ENCODE assay signal across 16 mouse cellular contexts in genomic region chr12:109402943-109403342, GRCm38 (mm10). TPM values are rescaled to one million over a fixed set of nuclear protein-coding genes. Genes with fewer than 3 reads are reported as not detected.
DNase-seq lines count a peak whose midpoint lies in the region; ATAC-seq and TF ChIP-seq lines count a peak whose summit lies in the region.
"Had no signal": no experiment of that assay in that cellular context is flagged by ENCODE, and none has a peak within 500 bp of the region (broad histone marks: within the 10 kb centered on the region; RNA-seq: fewer than 3 reads in every experiment).

No protein-coding gene starts in this region.

- no peak overlapping the region for H3K4me2 ChIP-seq in heart, embryonic 11.5 days
- no peak overlapping the region for H3K4me2 ChIP-seq in kidney, embryonic 16.5 days (replicated peaks; ENCODE audit: low read depth, low read length)
- H3K4me2 ChIP-seq in embryonic facial prominence, embryonic 15.5 days (replicated peaks) = no peak overlapping the region
- no peak overlapping the region for H3K4me2 ChIP-seq in limb, embryonic 14.5 days (replicated peaks; ENCODE audit: low read depth, low read length, severe bottlenecking)
- H3K4me2 ChIP-seq: midbrain, embryonic 13.5 days; neural tube, embryonic 12.5 days had no signal

- no peak for ATAC-seq in heart, embryonic 11.5 days (replicated peaks; ENCODE audit: insufficient number of reproducible peaks, low FRiP score, low TSS enrichment)
- no peak for ATAC-seq in kidney, embryonic 16.5 days (ENCODE audit: low FRiP score, low TSS enrichment)
- ATAC-seq in embryonic facial prominence, embryonic 15.5 days (ENCODE audit: insufficient number of reproducible peaks, low FRiP score, low TSS enrichment, low read depth) = no peak; the same call in 1 of the 2 replicates
- no peak for ATAC-seq in limb, embryonic 14.5 days (ENCODE audit: low FRiP score, low read depth)
- no peak for ATAC-seq in granulocyte monocyte progenitor cell, adult 5-6 weeks (replicated peaks; ENCODE audit: poor library complexity, severe bottlenecking)

- DNase-seq in heart, postnatal 10 days = no peak
- DNase-seq in kidney, adult 8-10 months = no peak
- DNase-seq in limb, embryonic 14.5 days (ENCODE audit: low spot score) = no peak
- DNase-seq in urinary bladder, adult 2 months (ENCODE audit: low spot score) = no peak
- DNase-seq: adrenal gland, postnatal 10 days; cerebellum, postnatal 25 days; gastrocnemius, postnatal 25 days; kidney, adult 18-20 months; lung, postnatal 14 days had no signal

- no peaks in the 10 kb centered on the region for H3K36me3 ChIP-seq in heart, embryonic 11.5 days (ENCODE audit: control insufficient read depth, insufficient read depth, low read length)
- H3K36me3 ChIP-seq in kidney, embryonic 16.5 days (ENCODE audit: insufficient read depth, low read length) = no peaks in the 10 kb centered on the region
- no peaks in the 10 kb centered on the region for H3K36me3 ChIP-seq in embryonic facial prominence, embryonic 15.5 days
- no peaks in the 10 kb centered on the region for H3K36me3 ChIP-seq in limb, embryonic 14.5 days (ENCODE audit: control insufficient read depth, insufficient read depth, low read length)
- H3K36me3 ChIP-seq: midbrain, embryonic 13.5 days; neural tube, embryonic 12.5 days had no signal

- H3K9ac ChIP-seq in heart, embryonic 11.5 days (ENCODE audit: low read depth, low read length) = no peak overlapping the region
- no peak overlapping the region for H3K9ac ChIP-seq in kidney, embryonic 16.5 days (replicated peaks; ENCODE audit: low read length)
- H3K9ac ChIP-seq in embryonic facial prominence, embryonic 15.5 days = no peak overlapping the region
- no peak overlapping the region for H3K9ac ChIP-seq in limb, embryonic 14.5 days (ENCODE audit: low read depth, low read length, severe bottlenecking)
- H3K9ac ChIP-seq: midbrain, embryonic 13.5 days; neural tube, embryonic 12.5 days had no signal

- H3K27me3 ChIP-seq in heart, embryonic 11.5 days (ENCODE audit: control insufficient read depth, insufficient read depth, low read length) = no peaks in the 10 kb centered on the region
- H3K27me3 ChIP-seq in kidney, embryonic 16.5 days (ENCODE audit: insufficient read depth, low read length) = no peaks in the 10 kb centered on the region
- no peaks in the 10 kb centered on the region for H3K27me3 ChIP-seq in embryonic facial prominence, embryonic 15.5 days
- H3K27me3 ChIP-seq in limb, embryonic 14.5 days (ENCODE audit: control insufficient read depth, insufficient read depth, low read length) = no peaks in the 10 kb centered on the region

- intact Hi-C loops in heart, postnatal 10 days (cut with DNase I) = no loop called here

- H3K4me1 ChIP-seq in heart, embryonic 11.5 days (ENCODE audit: control insufficient read depth, insufficient read depth, low read length) = peaks cover 43% of the 10 kb centered on the region
- peaks cover 47% of the 10 kb centered on the region for H3K4me1 ChIP-seq in kidney, embryonic 16.5 days (ENCODE audit: insufficient read depth, low read length)
- H3K4me1 ChIP-seq in embryonic facial prominence, embryonic 15.5 days = peaks cover 72% of the 10 kb centered on the region
- peaks cover 53% of the 10 kb centered on the region for H3K4me1 ChIP-seq in limb, embryonic 14.5 days (ENCODE audit: control insufficient read depth, insufficient read depth, low read length)

- no peak for TF ChIP-seq POLR2A in limb, embryonic 14.5 days (IDR thresholded peaks at IDR 0.05; ENCODE audit: borderline replicate concordance, extremely low read depth, insufficient read depth, insufficient read length)

- H3K9me3 ChIP-seq in heart, embryonic 11.5 days (replicated peaks; ENCODE audit: control insufficient read depth, low read length) = no peaks in the 10 kb centered on the region
- H3K9me3 ChIP-seq in kidney, embryonic 16.5 days (ENCODE audit: low read length) = no peaks in the 10 kb centered on the region
- no peaks in the 10 kb centered on the region for H3K9me3 ChIP-seq in embryonic facial prominence, embryonic 15.5 days (replicated peaks)
- no peaks in the 10 kb centered on the region for H3K9me3 ChIP-seq in limb, embryonic 14.5 days (ENCODE audit: control insufficient read depth, low read length)
- H3K9me3 ChIP-seq: midbrain, embryonic 13.5 days; neural tube, embryonic 12.5 days had no signal

- no peak overlapping the region for H3K4me3 ChIP-seq in heart, embryonic 11.5 days (ENCODE audit: low read depth, low read length)
- no peak overlapping the region for H3K4me3 ChIP-seq in kidney, embryonic 16.5 days (ENCODE audit: low read length)
- H3K4me3 ChIP-seq in embryonic facial prominence, embryonic 15.5 days (replicated peaks) = no peak overlapping the region
- no peak overlapping the region for H3K4me3 ChIP-seq in limb, embryonic 14.5 days (replicated peaks; ENCODE audit: low read length)
- H3K4me3 ChIP-seq: layer of hippocampus, adult 2 months; midbrain, embryonic 13.5 days; neural tube, embryonic 12.5 days had no signal

- peak overlapping the region; percentile 70 for H3K27ac ChIP-seq in heart, embryonic 11.5 days (ENCODE audit: low read depth, low read length)
- H3K27ac ChIP-seq in kidney, embryonic 16.5 days (ENCODE audit: low read length) = peak overlapping the region; percentile 78
- H3K27ac ChIP-seq in embryonic facial prominence, embryonic 15.5 days (replicated peaks) = peak overlapping the region; percentile 86
- H3K27ac ChIP-seq in limb, embryonic 14.5 days (replicated peaks; ENCODE audit: low read depth, low read length) = peak overlapping the region; percentile 77
- H3K27ac ChIP-seq: layer of hippocampus, adult 2 months; midbrain, embryonic 13.5 days; neural tube, embryonic 12.5 days had no signal

- 68% methylated on average over 5 of the region's 5 CpGs for WGBS in heart, embryonic 11.5 days (ENCODE audit: insufficient replicate concordance)
- 37% methylated on average over 5 of the region's 5 CpGs for WGBS in kidney, embryonic 16.5 days
- WGBS in embryonic facial prominence, embryonic 15.5 days = 42% methylated on average over 5 of the region's 5 CpGs
- WGBS in limb, embryonic 14.5 days = 55% methylated on average over 5 of the region's 5 CpGs

RNA-seq across cellular contexts. Expression of gene Dlk1, which starts 49.7 kb away (rescaled TPM):
- 54.8 and 67.1 TPM in 2 replicates for polyA plus RNA-seq in heart, embryonic 11.5 days (2014; fragmentation: Nextera tagmentation; extraction: Ambion mirVana)
- 10 to 100 TPM; 17.2 to 17.7 TPM for total RNA-seq in heart, postnatal 10 days (2021)
- polyA plus RNA-seq in kidney, embryonic 16.5 days (2015; fragmentation: Nextera tagmentation; extraction: Ambion mirVana) = 91.9 and 111 TPM in 2 replicates
- polyA plus RNA-seq in embryonic facial prominence, embryonic 15.5 days (2015; fragmentation: Nextera tagmentation; extraction: Ambion mirVana) = 710 and 761 TPM in 2 replicates
- polyA plus RNA-seq in limb, embryonic 14.5 days (2012; rRNA removed) = 2,661 and 2,964 TPM in 2 replicates
- polyA plus RNA-seq in limb, embryonic 14.5 days (2014; fragmentation: Nextera tagmentation; extraction: Ambion mirVana) = 487 and 640 TPM in 2 replicates
- not detected in 2 replicates for total RNA-seq in granulocyte monocyte progenitor cell, adult 5-6 weeks (2014; fragmentation: Nextera tagmentation)
- not detected in 2 replicates for total RNA-seq in granulocyte monocyte progenitor cell, adult 5-6 weeks (2017)
- polyA plus RNA-seq in urinary bladder, adult 2 months (2012; rRNA removed) = 8.0 and 10.8 TPM in 2 replicates
